Mouse (Mus musculus) yolk sac, embryonic 10.5 days (tissue): ENCODE results near the gene Olfr480.

ENCODE experiments used
- DNase-seq: peaks from one replicate; pipeline ENCODE4 v3.0.0-alpha.2; 2017; ENCODE audit warnings: low spot score

Gene Olfr480

GRCm38 (mm10) chr7:108067246-108067645, at the start of gene Olfr480:
Olfr480 (minus strand) TSS chr7:108067346.
- no peak for DNase-seq

GRCm38 (mm10) chr7:108100549-108100948, 33.4 kb upstream of the Olfr480 start, which contains the start of gene Olfr483:
Olfr483 (plus strand) TSS chr7:108100849.
- DNase-seq = no peak

- no peak for DNase-seq
Observed at GRCm38 (mm10) chr7:108097486-108097885, 30.3 kb upstream of the Olfr480 start, which contains the start of gene Olfr482. Olfr482 (minus strand) TSS chr7:108097586.

GRCm38 (mm10) chr7:108079555-108079954, 12.4 kb upstream of the Olfr480 start, which contains the start of gene Olfr481:
Olfr481 (plus strand) TSS chr7:108079855.
- DNase-seq = no peak

GRCm38 (mm10) chr7:108050393-108050792, 16.8 kb downstream of the Olfr480 start, which contains the start of gene Olfr479:
Olfr479 (plus strand) TSS chr7:108050693.
- DNase-seq = no peak

- DNase-seq = no peak
Observed at GRCm38 (mm10) chr7:108033889-108034288, 33.3 kb downstream of the Olfr480 start, which contains the start of gene Olfr478. Olfr478 (minus strand) TSS chr7:108033989.
